Mouse (Mus musculus) hindbrain, postnatal 0 days (tissue): ENCODE results near the gene Cnot10. TPM values are rescaled to one million over a fixed set of nuclear protein-coding genes. Genes with fewer than 3 reads are reported as not detected.

Experiments used
- ATAC-seq: fragments of 200-750 bp; cut with Nextera tagmentation; 2 replicates; pipeline ENCODE4 v1.8.0; 2017; ENCODE audit warnings: mild to moderate bottlenecking, moderate TSS enrichment, moderate library complexity
- DNase-seq: peaks from one replicate; pipeline ENCODE4 v3.0.0-alpha.2; 2015; ENCODE audit warnings: low spot score
- H3K27ac ChIP-seq: fragments of 300-500 bp; sonication (generic); 2 replicates; pipeline ENCODE4 v1.5.1; 2014; ENCODE audit warnings: mild to moderate bottlenecking
- H3K27me3 ChIP-seq: fragments of 300-500 bp; sonication (generic); 2 replicates; pipeline ENCODE4 v1.6.1; 2014; ENCODE audit warnings: low read length, mixed read lengths; ENCODE audit not compliant: insufficient read depth
- H3K36me3 ChIP-seq: fragments of 300-500 bp; sonication (generic); 2 replicates; pipeline ENCODE4 v1.6.1; 2014; ENCODE audit warnings: low read length, mixed read lengths; ENCODE audit not compliant: insufficient read depth
- H3K4me1 ChIP-seq: fragments of 300-500 bp; sonication (generic); 2 replicates; pipeline ENCODE4 v1.6.1; 2014; ENCODE audit warnings: antibody characterized with exemption, low read length, mixed read lengths; ENCODE audit not compliant: insufficient read depth
- H3K4me2 ChIP-seq: fragments of 300-500 bp; sonication (generic); 2 replicates; pipeline ENCODE4 v1.6.1; 2014; ENCODE audit warnings: low read depth, mild to moderate bottlenecking, low read length, moderate library complexity, mixed read lengths
- H3K4me3 ChIP-seq: fragments of 300-500 bp; sonication (generic); 2 replicates; pipeline ENCODE4 v1.5.1; 2014; ENCODE audit warnings: low read length
- H3K9ac ChIP-seq: fragments of 300-500 bp; sonication (generic); replicated peaks from 2 replicates; pipeline ENCODE4 v1.6.1; 2014; ENCODE audit warnings: mild to moderate bottlenecking, low read length, moderate library complexity, mixed read lengths
- H3K9me3 ChIP-seq: fragments of 300-500 bp; sonication (generic); 2 replicates; pipeline ENCODE4 v1.6.1; 2016; ENCODE audit warnings: low read length, mixed read lengths
- CTCF ChIP-seq: IDR thresholded peaks from 2 replicates; pipeline ENCODE4 v1.5.1; 2016; ENCODE audit warnings: antibody characterized with exemption, control low read depth, low read depth
- WGBS: fragments of 180-500 bp; shearing (Covaris S2); extraction: QIAGEN DNeasy Blood & Tissue Kit; methylation state at CpG from one replicate; pipeline ENCODE4 v1.1.7; 2014; 5-methylcytosine and 5-hydroxymethylcytosine counted together
- polyA plus RNA-seq: library from polyadenylated mRNA; unstranded; fragments of >200 nt; fragmentation: Nextera tagmentation; extraction: Ambion mirVana; gene quantifications from 2 replicates; pipeline ENCODE4 v1.2.1, GENCODE M21; 2015
- total RNA-seq: library from RNA; depleted of rRNA; stranded (reverse); fragments of >200 nt; gene quantifications from 2 replicates; pipeline ENCODE4 v1.2.3, GENCODE M21; 2014

Gene Cnot10
- total and polyA plus RNA-seq, 2 experiments from 2014 or later: 34.2 to 45.3 TPM

DNA sequence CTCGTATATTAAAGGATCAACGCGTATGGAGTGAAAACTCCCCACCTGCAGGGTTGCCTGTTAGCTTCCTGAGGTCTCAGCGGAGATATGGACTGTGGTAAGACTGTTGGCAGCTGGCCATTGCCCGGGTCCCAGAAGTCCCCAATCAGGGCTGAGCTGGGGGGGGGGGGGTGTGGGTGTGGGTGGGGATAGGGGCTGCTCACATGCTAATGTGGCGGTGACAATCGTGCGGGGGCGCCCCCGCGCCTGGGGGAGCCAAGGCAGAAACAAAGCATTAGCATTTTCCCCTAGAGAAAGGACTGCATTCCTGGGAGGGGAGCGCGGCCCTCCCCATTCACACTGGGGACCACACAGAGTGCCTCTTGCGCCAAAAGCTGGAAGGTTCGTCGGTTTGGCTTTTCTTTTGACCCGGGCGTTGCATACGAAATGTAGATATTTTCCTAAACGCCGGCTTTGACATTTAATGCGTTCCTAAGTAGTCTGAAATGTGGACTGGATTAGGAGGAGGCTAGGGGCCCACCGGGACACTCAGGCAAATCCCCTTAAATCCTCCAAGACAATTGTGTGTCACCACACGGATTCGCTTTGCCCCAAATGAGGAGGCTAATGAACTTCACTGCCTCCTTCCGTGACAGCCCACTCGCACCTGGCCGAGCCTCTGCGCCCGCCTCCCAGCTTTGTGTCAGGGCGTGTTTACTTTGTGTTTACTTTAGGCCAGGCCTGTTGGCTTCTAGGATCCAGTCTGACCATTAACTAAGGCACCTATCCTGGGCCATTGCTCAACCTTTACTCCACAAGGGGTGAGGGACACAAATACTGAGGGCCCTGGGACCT, 55.6 kb downstream of the Cnot10 start:
- Histone ChIP-seq H3K4me3 (peak overlapping the region; percentile 27), H3K9me3 (no peaks in the 10 kb centered on the region), H3K27ac (no peak overlapping the region), H3K4me1 (no peaks in the 10 kb centered on the region), H3K36me3 (peaks cover 10% of the 10 kb centered on the region), H3K27me3 (no peaks in the 10 kb centered on the region), H3K9ac (no peak overlapping the region), H3K4me2 (peak overlapping the region; percentile 55)
- no peak for DNase-seq
- peak; percentile 67 for ATAC-seq
- TF ChIP-seq CTCF: no peak
- 15% methylated on average over 31 of the region's 31 CpGs for WGBS

DNA sequence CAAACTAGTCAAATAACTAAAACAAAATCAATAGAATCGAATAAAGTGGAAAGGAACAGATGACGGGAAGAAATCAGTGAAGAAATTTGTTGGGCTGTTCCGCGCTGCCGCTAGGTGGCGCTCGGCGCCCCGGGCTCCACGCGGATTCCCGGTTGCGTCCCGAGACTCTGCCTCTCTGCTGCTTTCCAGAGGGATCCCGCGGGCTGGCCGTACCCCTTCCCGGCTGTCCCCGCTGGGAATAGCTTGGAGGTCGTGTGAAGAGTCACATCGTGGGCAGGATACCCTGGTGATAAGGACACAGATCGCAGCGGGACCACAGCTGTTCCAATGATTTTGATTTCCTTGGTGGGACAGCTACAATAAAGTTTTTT, 56.2 kb downstream of the Cnot10 start:
- Histone ChIP-seq H3K36me3 (peaks cover 10% of the 10 kb centered on the region; the same call in 1 of the 2 replicates), H3K27ac (no peak overlapping the region), H3K9me3 (no peaks in the 10 kb centered on the region), H3K4me1 (no peaks in the 10 kb centered on the region), H3K4me3 (peak overlapping the region; percentile 27), H3K27me3 (no peaks in the 10 kb centered on the region), H3K9ac (no peak overlapping the region), H3K4me2 (peak overlapping the region; percentile 55)
- peak; percentile 90 for TF ChIP-seq CTCF
- DNase-seq: peak; percentile 80
- peak; percentile 70 for ATAC-seq
- WGBS: 1% methylated on average over 23 of the region's 23 CpGs

DNA sequence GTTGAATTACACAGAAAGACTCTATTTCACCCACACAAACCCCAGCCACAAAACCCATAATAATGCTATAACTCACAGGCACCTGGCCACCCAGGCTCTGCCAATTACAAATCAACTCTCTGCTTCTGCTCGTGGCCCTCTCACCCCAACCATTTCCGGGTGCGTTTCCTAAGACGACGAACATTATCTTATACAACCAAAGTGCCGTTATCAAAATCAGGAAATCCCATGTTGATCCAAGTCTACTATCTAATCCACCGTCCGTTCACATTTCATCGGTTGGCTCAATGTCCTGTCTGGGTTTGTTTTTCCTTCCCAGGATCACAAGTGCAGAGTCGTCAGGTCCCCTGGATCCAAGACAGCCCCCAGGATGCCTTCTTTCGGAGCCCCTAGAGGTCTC, 61.3 kb downstream of the Cnot10 start:
- ATAC-seq (no peak), DNase-seq (no peak)
- Histone ChIP-seq H3K4me2 (no peak overlapping the region), H3K9ac (no peak overlapping the region), H3K4me1 (no peaks in the 10 kb centered on the region), H3K27ac (no peak overlapping the region), H3K27me3 (no peaks in the 10 kb centered on the region), H3K9me3 (no peaks in the 10 kb centered on the region), H3K36me3 (no peaks in the 10 kb centered on the region), H3K4me3 (no peak overlapping the region)
- TF ChIP-seq CTCF: no peak
- WGBS: 78% methylated on average over 11 of the region's 11 CpGs

DNA sequence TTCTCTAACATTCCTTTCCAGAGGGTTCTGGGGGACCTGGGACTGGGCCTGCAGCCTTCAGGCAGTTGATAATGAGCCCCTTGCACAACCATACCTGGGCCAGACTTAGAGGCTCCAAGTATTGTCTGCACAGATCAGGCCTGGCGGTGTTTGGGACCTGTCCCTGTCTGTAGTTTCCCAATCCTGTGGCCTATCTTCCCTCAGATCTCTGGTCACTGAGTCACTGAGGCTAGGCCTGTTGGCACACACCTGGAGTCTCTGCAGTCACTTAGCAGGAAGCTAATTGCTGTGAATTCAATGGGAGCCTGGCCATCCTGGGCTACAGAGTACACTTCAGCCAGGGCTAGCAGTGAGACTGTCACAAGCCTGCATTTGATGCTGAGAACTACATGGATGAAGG, 64.0 kb downstream of the Cnot10 start:
- H3K36me3 ChIP-seq: no peaks in the 10 kb centered on the region
- no peak for TF ChIP-seq CTCF
- no peak overlapping the region for H3K4me2 ChIP-seq
- H3K27ac ChIP-seq: no peak overlapping the region
- ATAC-seq (no peak), DNase-seq (no peak)
- H3K27me3 ChIP-seq: no peaks in the 10 kb centered on the region
- no peaks in the 10 kb centered on the region for H3K4me1 ChIP-seq
- H3K9me3 ChIP-seq: no peaks in the 10 kb centered on the region
- WGBS: 96% methylated on average over 1 of the region's 1 CpGs
- H3K9ac ChIP-seq: no peak overlapping the region
- H3K4me3 ChIP-seq: no peak overlapping the region

DNA sequence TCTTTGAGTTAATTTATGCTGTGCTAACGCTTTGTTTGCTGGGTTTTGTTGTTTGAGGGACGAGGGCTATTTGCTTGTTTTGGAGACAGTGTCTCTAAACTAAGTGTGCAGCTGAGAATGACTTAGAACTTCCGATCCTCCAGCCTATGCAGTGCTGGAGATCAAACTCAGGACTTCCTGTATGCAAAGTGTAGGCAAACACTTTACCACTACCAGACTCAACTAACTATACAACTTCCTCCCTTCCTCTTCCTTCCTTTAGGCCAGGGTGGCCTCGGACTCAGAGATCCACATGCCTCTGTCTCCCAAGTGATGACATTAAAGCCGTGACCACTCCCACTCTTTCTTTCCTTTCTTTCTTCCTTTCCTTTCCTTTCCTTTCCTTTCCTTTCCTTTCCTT, 66.5 kb downstream of the Cnot10 start:
- no peak overlapping the region for H3K4me3 ChIP-seq
- no peaks in the 10 kb centered on the region for H3K4me1 ChIP-seq
- H3K27me3 ChIP-seq: no peaks in the 10 kb centered on the region
- 63% methylated on average over 5 of the region's 5 CpGs for WGBS
- no peak overlapping the region for H3K9ac ChIP-seq
- DNase-seq (no peak), ATAC-seq (no peak)
- H3K4me2 ChIP-seq: no peak overlapping the region
- no peaks in the 10 kb centered on the region for H3K9me3 ChIP-seq
- H3K27ac ChIP-seq: no peak overlapping the region
- no peak for TF ChIP-seq CTCF
- no peaks in the 10 kb centered on the region for H3K36me3 ChIP-seq

DNA sequence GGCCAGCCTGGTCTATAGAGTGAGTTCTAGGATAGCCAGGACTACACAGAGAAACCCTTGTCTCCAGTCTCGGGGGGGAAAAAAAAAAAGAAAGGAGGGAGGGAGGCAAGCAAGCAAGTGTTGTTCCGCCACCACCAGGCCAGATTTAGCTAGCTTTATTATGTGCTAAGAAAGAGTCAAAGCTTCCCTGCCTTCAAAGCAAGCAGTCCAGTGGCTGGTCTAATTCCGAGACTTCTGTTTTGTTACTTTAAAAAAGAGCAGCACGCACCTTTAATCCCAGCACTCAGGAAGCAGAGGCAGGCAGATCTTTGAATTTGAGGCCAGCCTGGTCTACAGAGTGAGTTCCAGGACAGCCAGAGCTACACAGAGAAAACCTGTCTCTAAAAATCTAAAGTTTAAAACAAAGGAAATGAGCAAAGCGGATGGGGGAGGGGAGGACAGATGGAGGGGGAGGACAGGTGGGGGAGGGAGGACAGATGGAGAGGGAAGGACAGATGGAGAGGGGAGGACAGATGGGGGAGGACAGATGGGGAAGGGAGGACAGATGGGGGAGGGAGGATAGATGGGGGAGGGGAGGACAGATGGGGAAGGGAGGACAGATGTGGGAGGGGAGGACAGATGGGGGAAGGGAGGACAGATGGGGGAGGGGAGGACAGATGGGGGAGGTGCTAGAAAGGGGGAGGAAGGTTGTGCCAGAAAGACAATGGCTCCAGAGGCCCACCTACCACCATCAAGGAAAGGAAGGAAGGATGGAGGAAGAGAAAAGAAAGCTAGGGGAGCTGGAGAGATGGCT, 71.1 kb downstream of the Cnot10 start:
- H3K9me3 ChIP-seq: no peaks in the 10 kb centered on the region
- 89% methylated on average over 5 of the region's 5 CpGs for WGBS
- no peaks in the 10 kb centered on the region for H3K36me3 ChIP-seq
- TF ChIP-seq CTCF: no peak
- peaks cover 7% of the 10 kb centered on the region; the same call in 1 of the 2 replicates for H3K27me3 ChIP-seq
- H3K9ac ChIP-seq: no peak overlapping the region
- H3K27ac ChIP-seq: no peak overlapping the region
- DNase-seq (no peak), ATAC-seq (no peak)
- H3K4me3 ChIP-seq: no peak overlapping the region
- H3K4me1 ChIP-seq: no peaks in the 10 kb centered on the region
- no peak overlapping the region for H3K4me2 ChIP-seq
